Mouse (Mus musculus): Measurements from ENCODE around the gene Cd22. TPM values are rescaled to one million over a fixed set of nuclear protein-coding genes. Genes with fewer than 3 reads are reported as not detected.
"Not testable (repeated sequence)": the region's sequence is repeated elsewhere in the genome, so short reads cannot be mapped to it uniquely, and the experiment has no call there.

The Cd22 gene
- polyA plus RNA-seq, 1 experiment: 8.5 TPM

- H3K27me3 ChIP-seq (ENCODE audit: control insufficient read depth, insufficient read depth, low read length): no peaks in the 10 kb centered on the region
- no peak for DNase-seq
- no peaks in the 10 kb centered on the region for H3K36me3 ChIP-seq (ENCODE audit: control insufficient read depth, insufficient read depth, low read length)
- H3K27ac ChIP-seq (ENCODE audit: control insufficient read depth, insufficient read depth, low read length): no peak overlapping the region
- WGBS: 65% methylated on average over 3 of the region's 3 CpGs
- peaks cover 3% of the 10 kb centered on the region for H3K4me1 ChIP-seq (replicated peaks; ENCODE audit: control insufficient read depth, insufficient read depth, low read length)
- TF ChIP-seq POLR2A (IDR thresholded peaks at IDR 0.05; ENCODE audit: control insufficient read depth, extremely low read depth, insufficient read depth, low read length, poor library complexity) (no peak), CTCF (IDR thresholded peaks at IDR 0.05; ENCODE audit: borderline replicate concordance, control insufficient read depth, extremely low read depth, insufficient read depth, low read length, poor library complexity) (no peak)
- no peak overlapping the region for H3K4me3 ChIP-seq (ENCODE audit: control insufficient read depth, insufficient read depth, low read length)
Observed at GRCm38 (mm10) chr7:30829428-30829827, 50.7 kb downstream of the Cd22 start.

GRCm38 (mm10) chr7:30828871-30829270, 51.3 kb downstream of the Cd22 start:
- not testable (repeated sequence) for H3K4me1 ChIP-seq (replicated peaks; ENCODE audit: control insufficient read depth, insufficient read depth, low read length); DNase-seq; H3K27ac ChIP-seq (ENCODE audit: control insufficient read depth, insufficient read depth, low read length); H3K4me3 ChIP-seq (ENCODE audit: control insufficient read depth, insufficient read depth, low read length); H3K36me3 ChIP-seq (ENCODE audit: control insufficient read depth, insufficient read depth, low read length); H3K27me3 ChIP-seq (ENCODE audit: control insufficient read depth, insufficient read depth, low read length)

- H3K4me3 ChIP-seq (ENCODE audit: control insufficient read depth, insufficient read depth, low read length): no peak overlapping the region
- H3K36me3 ChIP-seq (ENCODE audit: control insufficient read depth, insufficient read depth, low read length): no peaks in the 10 kb centered on the region
- no peak for TF ChIP-seq POLR2A (IDR thresholded peaks at IDR 0.05; ENCODE audit: control insufficient read depth, extremely low read depth, insufficient read depth, low read length, poor library complexity)
- TF ChIP-seq CTCF (IDR thresholded peaks at IDR 0.05; ENCODE audit: borderline replicate concordance, control insufficient read depth, extremely low read depth, insufficient read depth, low read length, poor library complexity): no peak
- no peak overlapping the region for H3K27ac ChIP-seq (ENCODE audit: control insufficient read depth, insufficient read depth, low read length)
- 87% methylated on average over 10 of the region's 10 CpGs for WGBS
- H3K4me1 ChIP-seq (replicated peaks; ENCODE audit: control insufficient read depth, insufficient read depth, low read length): peaks cover 1% of the 10 kb centered on the region
- DNase-seq: no peak
- no peaks in the 10 kb centered on the region for H3K27me3 ChIP-seq (ENCODE audit: control insufficient read depth, insufficient read depth, low read length)
Observed at GRCm38 (mm10) chr7:30826660-30827059, 53.5 kb downstream of the Cd22 start.

GRCm38 (mm10) chr7:30824306-30824705, 55.8 kb downstream of the Cd22 start:
- 97% methylated on average over 3 of the region's 3 CpGs for WGBS
- H3K27me3 ChIP-seq (ENCODE audit: control insufficient read depth, insufficient read depth, low read length): no peaks in the 10 kb centered on the region

GRCm38 (mm10) chr7:30823675-30824074, 56.5 kb downstream of the Cd22 start, which contains the start of gene Ffar2:
Gene Ffar2 (minus strand): TSS chr7:30823775.
- Histone ChIP-seq H3K4me1 (replicated peaks; ENCODE audit: control insufficient read depth, insufficient read depth, low read length) (peaks cover 17% of the 10 kb centered on the region), H3K36me3 (ENCODE audit: control insufficient read depth, insufficient read depth, low read length) (no peaks in the 10 kb centered on the region), H3K27me3 (ENCODE audit: control insufficient read depth, insufficient read depth, low read length) (no peaks in the 10 kb centered on the region), H3K4me3 (ENCODE audit: control insufficient read depth, insufficient read depth, low read length) (no peak within 1 kb of the TSS), H3K27ac (ENCODE audit: control insufficient read depth, insufficient read depth, low read length) (no peak within 1 kb of the TSS)
- DNase-seq: no peak
- 98% methylated on average over 18 of the region's 18 CpGs for WGBS
- TF ChIP-seq POLR2A (IDR thresholded peaks at IDR 0.05; ENCODE audit: control insufficient read depth, extremely low read depth, insufficient read depth, low read length, poor library complexity): no peak
- no peak for TF ChIP-seq CTCF (IDR thresholded peaks at IDR 0.05; ENCODE audit: borderline replicate concordance, control insufficient read depth, extremely low read depth, insufficient read depth, low read length, poor library complexity)

More at GRCm38 (mm10) chr7:30824306-30824705, 55.8 kb downstream of the Cd22 start:
- H3K4me3 ChIP-seq (ENCODE audit: control insufficient read depth, insufficient read depth, low read length): no peak overlapping the region
- DNase-seq: no peak
- no peaks in the 10 kb centered on the region for H3K36me3 ChIP-seq (ENCODE audit: control insufficient read depth, insufficient read depth, low read length)
- peaks cover 17% of the 10 kb centered on the region for H3K4me1 ChIP-seq (replicated peaks; ENCODE audit: control insufficient read depth, insufficient read depth, low read length)
- TF ChIP-seq CTCF (IDR thresholded peaks at IDR 0.05; ENCODE audit: borderline replicate concordance, control insufficient read depth, extremely low read depth, insufficient read depth, low read length, poor library complexity) (no peak), POLR2A (IDR thresholded peaks at IDR 0.05; ENCODE audit: control insufficient read depth, extremely low read depth, insufficient read depth, low read length, poor library complexity) (no peak)
- H3K27ac ChIP-seq (ENCODE audit: control insufficient read depth, insufficient read depth, low read length): no peak overlapping the region

GRCm38 (mm10) chr7:30821532-30821931, 58.6 kb downstream of the Cd22 start:
- no peak overlapping the region for H3K4me3 ChIP-seq (ENCODE audit: control insufficient read depth, insufficient read depth, low read length)
- no peak for DNase-seq
- TF ChIP-seq POLR2A (IDR thresholded peaks at IDR 0.05; ENCODE audit: control insufficient read depth, extremely low read depth, insufficient read depth, low read length, poor library complexity) (no peak), CTCF (IDR thresholded peaks at IDR 0.05; ENCODE audit: borderline replicate concordance, control insufficient read depth, extremely low read depth, insufficient read depth, low read length, poor library complexity) (no peak)
- no peaks in the 10 kb centered on the region for H3K36me3 ChIP-seq (ENCODE audit: control insufficient read depth, insufficient read depth, low read length)
- WGBS: 33% methylated on average over 5 of the region's 5 CpGs
- no peaks in the 10 kb centered on the region for H3K27me3 ChIP-seq (ENCODE audit: control insufficient read depth, insufficient read depth, low read length)
- no peak overlapping the region for H3K27ac ChIP-seq (ENCODE audit: control insufficient read depth, insufficient read depth, low read length)
- peaks cover 17% of the 10 kb centered on the region for H3K4me1 ChIP-seq (replicated peaks; ENCODE audit: control insufficient read depth, insufficient read depth, low read length)

GRCm38 (mm10) chr7:30820854-30821445, 59.2 kb downstream of the Cd22 start:
- H3K4me3 ChIP-seq (ENCODE audit: control insufficient read depth, insufficient read depth, low read length): no peak overlapping the region
- H3K4me1 ChIP-seq (replicated peaks; ENCODE audit: control insufficient read depth, insufficient read depth, low read length): peaks cover 17% of the 10 kb centered on the region
- H3K27me3 ChIP-seq (ENCODE audit: control insufficient read depth, insufficient read depth, low read length): no peaks in the 10 kb centered on the region
- peak; percentile 21 for DNase-seq
- TF ChIP-seq CTCF (IDR thresholded peaks at IDR 0.05; ENCODE audit: borderline replicate concordance, control insufficient read depth, extremely low read depth, insufficient read depth, low read length, poor library complexity) (no peak), POLR2A (IDR thresholded peaks at IDR 0.05; ENCODE audit: control insufficient read depth, extremely low read depth, insufficient read depth, low read length, poor library complexity) (no peak)
- H3K36me3 ChIP-seq (ENCODE audit: control insufficient read depth, insufficient read depth, low read length): no peaks in the 10 kb centered on the region
- 3% methylated on average over 7 of the region's 7 CpGs for WGBS
- no peak overlapping the region for H3K27ac ChIP-seq (ENCODE audit: control insufficient read depth, insufficient read depth, low read length)

Data from thymus, adult 2 months (tissue).